1 mouse cellular context compared by ENCODE assay signal in the genomic region with DNA sequence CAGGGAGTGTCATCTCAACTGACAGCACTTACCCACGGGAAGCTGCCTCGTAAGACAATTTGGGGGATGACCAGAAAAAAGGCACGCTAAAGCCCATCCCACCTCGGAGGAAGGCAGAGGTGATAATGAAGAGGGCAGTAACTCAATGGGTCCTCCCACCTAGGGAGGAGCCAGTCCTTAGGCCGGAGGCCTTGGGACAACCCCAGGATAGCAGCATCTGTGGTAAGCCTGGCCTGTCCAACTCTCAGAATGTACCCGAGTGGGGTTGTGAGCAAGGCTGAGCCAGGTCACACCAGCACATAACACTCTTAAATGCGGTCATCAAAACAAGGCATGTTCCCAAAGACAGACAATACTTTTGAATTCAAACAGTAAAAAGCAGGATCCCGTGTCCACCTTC.
A peak's percentile ranks its signal among the peaks of the same experiment; 100 is the strongest.
TF ChIP-seq lines count a peak whose summit lies in the region.

No protein-coding gene starts in this region.

TF ChIP-seq in MEL, 35 proteins besides CTCF, POLR2A, EP300 and RAD21:
- TF ChIP-seq KAT2A (conservative IDR thresholded peaks at IDR 0.05; ENCODE audit: low read depth, low read length) (no peak), USF1 (IDR thresholded peaks at IDR 0.05; ENCODE audit: low read depth, low read length) (no peak), ZNF384 (IDR thresholded peaks at IDR 0.05; ENCODE audit: low read depth, low read length) (no peak), NRF1 (IDR thresholded peaks at IDR 0.05; ENCODE audit: insufficient read depth, low read depth, low read length, poor library complexity, severe bottlenecking) (no peak), ZC3H11A (IDR thresholded peaks at IDR 0.05; ENCODE audit: low read depth, low read length) (no peak), MXI1 (IDR thresholded peaks at IDR 0.05; ENCODE audit: low read depth, low read length) (no peak), NELFE (IDR thresholded peaks at IDR 0.05; ENCODE audit: low read depth, low read length) (no peak), USF2 (IDR thresholded peaks at IDR 0.05; ENCODE audit: borderline replicate concordance in 1 of 2, insufficient read depth in 1 of 2, low read depth in 1 of 2, low read length in 2 of 2) (no peak), SIN3A (IDR thresholded peaks at IDR 0.05; ENCODE audit: low read length) (0 out of 2 replicates have a peak, but pooled peaks have one; percentile 21)
